Mouse (Mus musculus): ENCODE results near the gene Cryaa. TPM values are rescaled to one million over a fixed set of nuclear protein-coding genes. Genes with fewer than 3 reads are reported as not detected.
A peak's percentile ranks its signal among the peaks of the same experiment; 100 is the strongest.

Cryaa gene
- not detected in 2 replicates for polyA plus RNA-seq (2015; fragmentation: Nextera tagmentation; extraction: Ambion mirVana)

DNA sequence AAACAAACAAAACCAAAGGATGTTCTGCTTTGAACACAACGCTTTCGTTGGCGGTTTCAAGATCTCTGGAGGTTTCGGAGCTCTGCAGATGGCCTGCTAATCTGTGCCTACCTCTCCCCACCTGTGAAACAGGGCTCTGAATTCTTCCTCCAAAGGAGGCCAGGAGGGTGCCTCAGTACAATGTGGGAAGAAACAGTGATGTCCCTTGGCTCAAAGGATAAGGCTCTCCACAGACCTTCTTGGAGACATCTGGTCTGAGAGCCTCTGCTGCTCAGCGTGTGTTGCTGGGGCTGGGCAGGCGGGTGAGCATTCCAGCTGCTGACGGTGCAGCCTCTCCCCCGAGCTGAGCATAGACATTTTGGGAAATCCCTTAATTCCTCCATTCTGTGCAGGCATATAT lies at the start of gene Cryaa:
TSS of gene Cryaa (plus strand) at position 301 of the 400 bp plus-strand sequence.
- Histone ChIP-seq H3K4me2 (ENCODE audit: low read depth, low read length) (no peak within 1 kb of the TSS), H3K27me3 (ENCODE audit: control insufficient read depth, insufficient read depth, low read depth, low read length) (no peaks in the 10 kb centered on the region), H3K9me3 (replicated peaks; ENCODE audit: control insufficient read depth, low read length) (no peaks in the 10 kb centered on the region), H3K27ac (ENCODE audit: low read length) (no peak within 1 kb of the TSS), H3K4me1 (ENCODE audit: control insufficient read depth, low read depth, low read length) (no peaks in the 10 kb centered on the region), H3K36me3 (ENCODE audit: control insufficient read depth, insufficient read depth) (no peaks in the 10 kb centered on the region), H3K9ac (ENCODE audit: low read depth, low read length) (no peak within 1 kb of the TSS), H3K4me3 (ENCODE audit: low read depth, low read length) (no peak within 1 kb of the TSS)
- 73% methylated on average over 8 of the region's 8 CpGs for WGBS (ENCODE audit: insufficient replicate concordance)
- ATAC-seq (ENCODE audit: low read depth): no peak

DNA sequence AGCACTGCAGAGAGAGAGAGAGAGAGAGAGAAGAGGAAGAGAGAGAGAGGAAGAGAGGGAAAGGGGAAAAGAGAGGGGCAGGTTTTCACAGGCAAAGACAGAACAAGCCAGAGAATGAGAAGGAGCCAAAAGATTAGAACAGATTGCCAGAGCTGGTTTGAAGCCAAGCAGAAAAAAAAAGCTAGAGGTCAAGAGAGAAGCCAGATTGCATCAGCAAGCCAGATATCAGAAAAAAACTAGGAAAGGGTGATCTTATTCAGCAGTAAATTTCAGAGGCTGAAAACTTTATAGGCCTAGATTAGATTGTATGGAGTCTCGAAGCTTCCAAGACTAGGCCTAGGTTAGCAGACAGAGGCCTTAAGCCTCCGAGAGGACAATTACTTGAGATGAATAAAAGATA lies 49.6 kb upstream of the Cryaa start:
- Histone ChIP-seq H3K27me3 (ENCODE audit: control insufficient read depth, insufficient read depth, low read depth, low read length) (no peaks in the 10 kb centered on the region), H3K4me3 (ENCODE audit: low read depth, low read length) (no peak overlapping the region), H3K36me3 (ENCODE audit: control insufficient read depth, insufficient read depth) (no peaks in the 10 kb centered on the region), H3K4me1 (ENCODE audit: control insufficient read depth, low read depth, low read length) (0 out of 2 replicates have a peak, but pooled peaks cover 2% of the 10 kb centered on the region), H3K9ac (ENCODE audit: low read depth, low read length) (no peak overlapping the region), H3K27ac (ENCODE audit: low read length) (no peak overlapping the region), H3K4me2 (ENCODE audit: low read depth, low read length) (no peak overlapping the region), H3K9me3 (replicated peaks; ENCODE audit: control insufficient read depth, low read length) (no peaks in the 10 kb centered on the region)
- WGBS (ENCODE audit: insufficient replicate concordance): 70% methylated on average over 2 of the region's 2 CpGs
- no peak for ATAC-seq (ENCODE audit: low read depth)

DNA sequence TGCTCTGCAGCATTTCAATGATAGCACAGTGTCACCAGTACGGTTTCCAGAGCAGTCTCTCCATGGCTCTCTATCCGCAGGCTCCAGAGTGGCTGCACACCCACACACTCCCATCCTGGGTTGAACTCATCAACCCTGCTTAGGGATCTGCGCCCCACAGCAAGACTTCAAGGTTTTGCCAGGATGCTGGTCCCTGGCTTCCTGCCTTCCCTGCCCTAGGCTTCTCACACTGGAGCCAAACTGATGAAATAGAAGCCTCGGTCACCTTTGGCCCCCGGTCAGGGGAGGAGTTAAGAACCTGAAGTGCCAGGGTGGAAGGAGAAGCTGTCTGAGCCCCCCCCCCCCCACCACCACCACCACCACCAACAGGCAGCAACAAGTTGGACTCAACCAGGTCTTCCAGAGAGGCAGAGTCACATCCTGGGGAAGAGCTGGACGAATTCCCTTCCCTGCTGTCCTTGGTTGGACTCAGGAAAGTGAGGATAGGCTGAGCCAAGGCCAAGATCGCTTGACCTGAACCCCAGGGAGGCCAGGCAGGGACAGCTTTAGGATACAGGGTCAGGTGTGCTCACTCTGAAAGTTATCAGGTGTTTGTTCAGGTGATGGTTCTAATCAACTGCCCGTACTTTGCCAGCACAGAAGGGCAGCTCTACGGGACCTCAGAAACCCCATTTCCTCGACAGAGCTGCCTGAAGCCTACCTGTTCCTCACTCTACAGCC lies 46.4 kb upstream of the Cryaa start:
- H3K9ac ChIP-seq (ENCODE audit: low read depth, low read length): no peak overlapping the region

DNA sequence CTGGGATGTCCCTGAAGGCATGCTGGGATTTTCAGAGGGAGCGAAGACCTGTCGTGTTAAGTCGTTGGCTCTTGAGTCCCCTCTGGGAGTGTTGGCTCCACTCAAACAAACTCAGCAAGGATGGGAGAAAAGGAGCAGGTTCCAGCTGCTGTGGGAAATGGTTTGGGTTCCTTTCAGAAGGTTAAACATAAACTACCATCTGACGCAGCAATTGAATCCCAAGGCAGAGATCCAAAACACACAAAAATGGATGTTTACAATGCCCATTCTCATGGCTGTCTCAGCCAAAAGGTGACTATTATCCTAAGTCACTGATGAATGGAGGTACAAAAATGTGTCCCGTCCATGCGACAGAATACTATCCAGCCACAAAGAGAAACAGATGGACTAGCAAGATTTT lies 44.6 kb upstream of the Cryaa start:
- Histone ChIP-seq H3K9ac (ENCODE audit: low read depth, low read length) (no peak overlapping the region), H3K4me2 (ENCODE audit: low read depth, low read length) (no peak overlapping the region), H3K9me3 (replicated peaks; ENCODE audit: control insufficient read depth, low read length) (no peaks in the 10 kb centered on the region), H3K27me3 (ENCODE audit: control insufficient read depth, insufficient read depth, low read depth, low read length) (peaks cover 25% of the 10 kb centered on the region), H3K36me3 (ENCODE audit: control insufficient read depth, insufficient read depth) (no peaks in the 10 kb centered on the region), H3K4me1 (ENCODE audit: control insufficient read depth, low read depth, low read length) (peaks cover 8% of the 10 kb centered on the region), H3K27ac (ENCODE audit: low read length) (no peak overlapping the region; the same call in 1 of the 2 replicates), H3K4me3 (ENCODE audit: low read depth, low read length) (peak overlapping the region; percentile 0; the same call in 1 of the 2 replicates)
- no peak for ATAC-seq (ENCODE audit: low read depth)
- WGBS (ENCODE audit: insufficient replicate concordance): 66% methylated on average over 6 of the region's 6 CpGs

More for the DNA sequence above, 46.4 kb upstream of the Cryaa start:
- H3K4me2 ChIP-seq (ENCODE audit: low read depth, low read length): no peak overlapping the region
- H3K4me1 ChIP-seq (ENCODE audit: control insufficient read depth, low read depth, low read length): 0 out of 2 replicates have a peak, but pooled peaks cover 2% of the 10 kb centered on the region
- H3K36me3 ChIP-seq (ENCODE audit: control insufficient read depth, insufficient read depth): no peaks in the 10 kb centered on the region
- WGBS (ENCODE audit: insufficient replicate concordance): 59% methylated on average over 10 of the region's 10 CpGs
- H3K27ac ChIP-seq (ENCODE audit: low read length): no peak overlapping the region
- ATAC-seq (ENCODE audit: low read depth): no peak
- peaks cover 9% of the 10 kb centered on the region for H3K27me3 ChIP-seq (ENCODE audit: control insufficient read depth, insufficient read depth, low read depth, low read length)
- no peaks in the 10 kb centered on the region for H3K9me3 ChIP-seq (replicated peaks; ENCODE audit: control insufficient read depth, low read length)
- no peak overlapping the region for H3K4me3 ChIP-seq (ENCODE audit: low read depth, low read length)

DNA sequence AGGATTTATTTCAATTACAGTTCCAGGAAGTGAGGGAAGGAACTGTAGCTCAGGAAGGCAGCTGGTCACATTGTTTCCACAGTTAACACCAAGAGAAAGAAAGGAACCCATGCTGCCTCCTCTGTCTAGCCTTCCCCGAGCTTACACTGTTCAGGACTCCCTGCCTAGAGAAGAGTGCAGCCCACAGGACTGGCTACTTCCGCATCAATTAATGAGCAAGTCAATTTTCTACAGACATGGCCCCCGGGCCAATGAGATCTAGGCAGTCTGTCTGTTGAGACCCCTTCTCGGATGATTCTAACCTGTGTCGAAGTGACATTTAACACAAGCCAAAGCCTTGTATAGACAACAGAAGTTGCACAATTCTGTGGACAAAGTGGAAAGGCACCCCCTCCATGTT lies 42.7 kb upstream of the Cryaa start:
- peak overlapping the region; percentile 62 for H3K4me2 ChIP-seq (ENCODE audit: low read depth, low read length)

DNA sequence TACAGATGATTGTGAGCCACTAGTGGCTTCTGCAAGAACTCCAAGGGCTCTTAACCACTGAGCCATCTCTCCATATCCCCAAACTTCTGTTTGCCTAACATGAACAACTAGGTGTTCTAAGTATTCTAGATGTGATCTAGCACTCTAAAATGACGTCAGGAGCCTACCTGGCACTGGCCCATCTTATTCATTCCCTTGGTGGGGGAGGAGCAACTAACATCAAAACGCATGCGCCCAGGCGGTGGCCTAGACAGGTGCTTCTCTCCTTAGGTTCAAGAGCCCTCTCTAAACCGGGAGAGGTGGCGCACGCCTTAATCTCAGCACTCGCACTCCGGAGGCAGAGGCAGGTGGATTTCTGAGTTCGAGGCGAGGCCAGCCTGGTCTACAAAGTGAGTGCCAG lies 41.8 kb upstream of the Cryaa start:
- Histone ChIP-seq H3K27ac (ENCODE audit: low read length) (peak overlapping the region; percentile 43; the same call in 1 of the 2 replicates), H3K36me3 (ENCODE audit: control insufficient read depth, insufficient read depth) (no peaks in the 10 kb centered on the region), H3K9ac (ENCODE audit: low read depth, low read length) (no peak overlapping the region), H3K9me3 (replicated peaks; ENCODE audit: control insufficient read depth, low read length) (no peaks in the 10 kb centered on the region), H3K4me1 (ENCODE audit: control insufficient read depth, low read depth, low read length) (peaks cover 8% of the 10 kb centered on the region), H3K4me3 (ENCODE audit: low read depth, low read length) (peak overlapping the region; percentile 60), H3K4me2 (ENCODE audit: low read depth, low read length) (peak overlapping the region; percentile 62; the same call in 1 of the 2 replicates), H3K27me3 (ENCODE audit: control insufficient read depth, insufficient read depth, low read depth, low read length) (peaks cover 25% of the 10 kb centered on the region)
- 62% methylated on average over 11 of the region's 11 CpGs for WGBS (ENCODE audit: insufficient replicate concordance)
- ATAC-seq (ENCODE audit: low read depth): no peak

More for the DNA sequence above, 42.7 kb upstream of the Cryaa start:
- Histone ChIP-seq H3K36me3 (ENCODE audit: control insufficient read depth, insufficient read depth) (no peaks in the 10 kb centered on the region), H3K4me3 (ENCODE audit: low read depth, low read length) (no peak overlapping the region), H3K4me1 (ENCODE audit: control insufficient read depth, low read depth, low read length) (peaks cover 8% of the 10 kb centered on the region), H3K9me3 (replicated peaks; ENCODE audit: control insufficient read depth, low read length) (no peaks in the 10 kb centered on the region), H3K9ac (ENCODE audit: low read depth, low read length) (no peak overlapping the region), H3K27ac (ENCODE audit: low read length) (no peak overlapping the region), H3K27me3 (ENCODE audit: control insufficient read depth, insufficient read depth, low read depth, low read length) (peaks cover 25% of the 10 kb centered on the region)
- WGBS (ENCODE audit: insufficient replicate concordance): 44% methylated on average over 5 of the region's 5 CpGs
- no peak for ATAC-seq (ENCODE audit: low read depth)

DNA sequence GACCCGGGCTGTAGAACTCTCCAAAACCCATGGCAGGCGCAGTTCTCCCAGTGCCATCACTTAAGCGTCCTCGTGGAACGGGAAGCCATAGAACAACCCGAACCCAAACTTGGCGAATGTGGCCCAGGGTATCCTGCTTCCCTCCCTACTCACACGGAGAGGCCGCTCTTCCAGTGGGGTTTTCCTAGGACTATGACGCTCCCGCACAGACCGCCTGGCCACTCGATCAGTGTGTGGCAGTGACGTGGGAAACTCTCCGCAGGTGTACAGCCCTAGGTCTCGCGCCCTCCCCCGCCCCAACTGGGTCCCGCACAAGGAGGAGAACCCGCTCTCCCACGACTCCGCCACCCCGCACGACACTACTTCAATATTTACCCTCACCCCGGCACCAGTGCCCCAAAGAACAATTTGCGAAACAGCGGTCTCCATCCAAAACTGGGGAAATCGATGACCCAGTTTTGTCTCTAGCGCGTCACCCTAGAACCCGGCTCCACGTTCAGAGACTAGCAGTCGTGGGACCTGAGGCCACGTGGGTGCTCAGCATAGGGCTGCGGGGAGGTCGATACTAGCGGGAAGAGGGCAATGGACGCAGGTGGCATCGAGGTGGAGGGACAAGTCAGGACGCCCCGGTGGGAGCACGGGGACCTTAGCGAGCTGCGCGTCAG lies 41.2 kb upstream of the Cryaa start:
- H3K4me1 ChIP-seq (ENCODE audit: control insufficient read depth, low read depth, low read length): peaks cover 6% of the 10 kb centered on the region
- H3K4me3 ChIP-seq (ENCODE audit: low read depth, low read length): peak overlapping the region; percentile 60
- H3K27me3 ChIP-seq (ENCODE audit: control insufficient read depth, insufficient read depth, low read depth, low read length): peaks cover 25% of the 10 kb centered on the region
- H3K9ac ChIP-seq (ENCODE audit: low read depth, low read length): peak overlapping the region; percentile 57
- 7% methylated on average over 45 of the region's 45 CpGs for WGBS (ENCODE audit: insufficient replicate concordance)
- peak overlapping the region; percentile 82 for H3K27ac ChIP-seq (ENCODE audit: low read length)
- ATAC-seq (ENCODE audit: low read depth): peak; percentile 67
- peak overlapping the region; percentile 62 for H3K4me2 ChIP-seq (ENCODE audit: low read depth, low read length)
- no peaks in the 10 kb centered on the region for H3K9me3 ChIP-seq (replicated peaks; ENCODE audit: control insufficient read depth, low read length)
- no peaks in the 10 kb centered on the region for H3K36me3 ChIP-seq (ENCODE audit: control insufficient read depth, insufficient read depth)

DNA sequence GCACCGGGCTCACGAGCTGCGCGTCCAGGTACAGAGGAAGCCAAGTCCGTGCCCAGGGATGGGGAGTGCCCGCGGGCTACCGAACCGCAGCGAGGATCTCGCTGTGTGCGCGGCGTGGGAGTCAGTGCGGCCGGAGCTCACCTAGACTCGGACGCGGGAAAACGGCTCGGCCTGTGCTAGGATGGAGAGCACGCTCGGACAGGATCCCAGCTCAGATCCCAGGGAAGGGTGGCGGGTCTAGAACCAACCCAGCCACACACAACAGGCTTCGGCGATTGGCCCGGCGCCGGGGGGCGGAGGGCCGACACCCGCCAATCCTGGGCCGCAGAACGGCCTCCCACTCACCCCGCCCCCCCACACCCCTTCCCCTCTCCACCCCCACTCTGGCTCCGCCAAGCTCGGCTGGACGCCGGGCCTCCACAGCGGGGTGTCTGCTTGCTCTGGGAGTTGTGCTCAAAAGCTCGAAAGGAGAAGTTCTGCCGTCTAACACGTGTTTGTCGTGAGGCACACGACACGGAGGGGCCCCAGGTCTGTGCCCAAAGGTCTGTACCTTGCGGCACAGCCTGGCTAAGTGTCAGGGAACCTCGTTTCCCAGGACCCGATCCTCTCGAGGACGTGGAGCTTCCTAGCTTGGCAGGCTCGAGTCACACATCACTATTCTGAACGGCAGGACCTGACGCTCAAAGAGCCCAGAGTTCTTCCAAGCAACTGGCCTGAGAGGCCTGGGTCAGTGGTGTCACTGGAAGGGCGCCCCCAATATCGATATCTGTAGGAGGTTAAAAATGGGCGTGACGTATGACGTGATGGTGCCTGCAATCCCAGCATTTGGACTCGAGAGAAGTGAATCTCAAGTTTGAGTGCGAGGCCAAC lies 40.4 kb upstream of the Cryaa start, which contains the start of gene Cbs:
TSS of gene Cbs (minus strand) at position 297 of the 870 bp plus-strand sequence.
- WGBS (ENCODE audit: insufficient replicate concordance): 1% methylated on average over 60 of the region's 61 CpGs
- H3K9me3 ChIP-seq (replicated peaks; ENCODE audit: control insufficient read depth, low read length): no peaks in the 10 kb centered on the region
- no peaks in the 10 kb centered on the region for H3K36me3 ChIP-seq (ENCODE audit: control insufficient read depth, insufficient read depth)
- H3K4me2 ChIP-seq (ENCODE audit: low read depth, low read length): peak within 1 kb of the TSS; percentile 62
- H3K4me1 ChIP-seq (ENCODE audit: control insufficient read depth, low read depth, low read length): peaks cover 6% of the 10 kb centered on the region
- H3K27ac ChIP-seq (ENCODE audit: low read length): peak within 1 kb of the TSS; percentile 91
- peak; percentile 88 for ATAC-seq (ENCODE audit: low read depth)
- H3K27me3 ChIP-seq (ENCODE audit: control insufficient read depth, insufficient read depth, low read depth, low read length): peaks cover 25% of the 10 kb centered on the region
- H3K4me3 ChIP-seq (ENCODE audit: low read depth, low read length): peak within 1 kb of the TSS; percentile 60
- peak within 1 kb of the TSS; percentile 57 for H3K9ac ChIP-seq (ENCODE audit: low read depth, low read length)
